36 mouse cellular contexts compared by ENCODE assay signal in genomic region chr12:72453941-72454340, GRCm38 (mm10). TPM values are rescaled to one million over a fixed set of nuclear protein-coding genes. Genes with fewer than 3 reads are reported as not detected.
"Had no signal": no experiment of that assay in that cellular context is flagged by ENCODE, and none has a peak within 500 bp of the region (broad histone marks: within the 10 kb centered on the region; RNA-seq: fewer than 3 reads in every experiment).

No protein-coding gene starts in this region.

- H3K9me3 ChIP-seq: heart, embryonic 10.5 days; heart, embryonic 12.5 days; heart, embryonic 13.5 days; heart, embryonic 15.5 days; hindbrain, embryonic 10.5 days; hindbrain, embryonic 12.5 days; hindbrain, embryonic 13.5 days; hindbrain, embryonic 15.5 days; intestine, embryonic 15.5 days; kidney, embryonic 15.5 days had no signal

- H3K27me3 ChIP-seq: heart, embryonic 12.5 days; heart, embryonic 13.5 days; heart, embryonic 15.5 days; hindbrain, embryonic 12.5 days; hindbrain, embryonic 13.5 days; hindbrain, embryonic 15.5 days; intestine, embryonic 15.5 days; kidney, embryonic 15.5 days had no signal

- DNase-seq: heart, postnatal 14 days; heart, postnatal 36 days; heart, postnatal 4 days; kidney, adult 11 months; kidney, adult 18-20 months; kidney, adult 2 months; kidney, adult 8-10 months; kidney, adult 9 months; kidney, postnatal 10 days; kidney, postnatal 14 days; kidney, postnatal 25 days; kidney, postnatal 36 days; kidney, postnatal 4 days; layer of hippocampus, adult 9-11 months; layer of hippocampus, postnatal 36 days had no signal

- H3K4me2 ChIP-seq: heart, embryonic 11.5 days; heart, embryonic 12.5 days; heart, embryonic 13.5 days; heart, embryonic 15.5 days; hindbrain, embryonic 12.5 days; hindbrain, embryonic 13.5 days; hindbrain, embryonic 14.5 days; hindbrain, embryonic 15.5 days; intestine, embryonic 15.5 days; kidney, embryonic 15.5 days had no signal

- H3K4me3 ChIP-seq: heart, embryonic 10.5 days; heart, embryonic 12.5 days; heart, embryonic 13.5 days; heart, embryonic 15.5 days; hindbrain, embryonic 10.5 days; hindbrain, embryonic 12.5 days; hindbrain, embryonic 13.5 days; hindbrain, embryonic 15.5 days; intestine, embryonic 15.5 days; kidney, embryonic 15.5 days; layer of hippocampus, adult 2 months had no signal

- ATAC-seq: hindbrain, embryonic 16.5 days; hindbrain, postnatal 0 days; inflammation-experienced regulatory T-cells, adult 6 months; intestine, embryonic 15.5 days; intestine, embryonic 16.5 days; intestine, postnatal 0 days had no signal

- H3K4me1 ChIP-seq: heart, embryonic 10.5 days; heart, embryonic 12.5 days; heart, embryonic 13.5 days; heart, embryonic 15.5 days; hindbrain, embryonic 10.5 days; hindbrain, embryonic 12.5 days; hindbrain, embryonic 13.5 days; hindbrain, embryonic 15.5 days; intestine, embryonic 15.5 days; kidney, embryonic 15.5 days had no signal

- H3K27ac ChIP-seq: heart, embryonic 10.5 days; heart, embryonic 13.5 days; heart, embryonic 15.5 days; hindbrain, embryonic 10.5 days; hindbrain, embryonic 12.5 days; hindbrain, embryonic 13.5 days; hindbrain, embryonic 14.5 days; hindbrain, embryonic 15.5 days; hindbrain, postnatal 0 days; intestine, embryonic 15.5 days; kidney, embryonic 15.5 days; kidney, postnatal 0 days; layer of hippocampus, adult 2 months had no signal

- H3K36me3 ChIP-seq: heart, embryonic 10.5 days; heart, embryonic 13.5 days; heart, embryonic 15.5 days; hindbrain, embryonic 10.5 days; hindbrain, embryonic 12.5 days; hindbrain, embryonic 15.5 days; intestine, embryonic 15.5 days; kidney, embryonic 15.5 days had no signal

- H3K9ac ChIP-seq: heart, embryonic 12.5 days; heart, embryonic 13.5 days; heart, embryonic 15.5 days; hindbrain, embryonic 12.5 days; hindbrain, embryonic 13.5 days; hindbrain, embryonic 14.5 days; hindbrain, embryonic 15.5 days; intestine, embryonic 15.5 days; kidney, embryonic 15.5 days had no signal

RNA-seq across cellular contexts. Expression of gene Lrrc9, which starts 12.3 kb away (rescaled TPM):
- polyA plus RNA-seq: inflammation-experienced regulatory T-cells, adult 6 months; kidney, adult 2 months; large intestine, adult 2 months had no signal

RNA-seq across cellular contexts. Expression of gene Rtn1, which starts 45.1 kb away (rescaled TPM):
- total RNA-seq: hematopoietic stem cell, adult 5-6 weeks had no signal
